Mouse (Mus musculus): ENCODE measurements around the gene Zfp592. TPM values are rescaled to one million over a fixed set of nuclear protein-coding genes. Genes with fewer than 3 reads are reported as not detected.

Zfp592 gene
- polyA plus RNA-seq, 1 experiment from 2014 or later: 13.2 TPM

DNA sequence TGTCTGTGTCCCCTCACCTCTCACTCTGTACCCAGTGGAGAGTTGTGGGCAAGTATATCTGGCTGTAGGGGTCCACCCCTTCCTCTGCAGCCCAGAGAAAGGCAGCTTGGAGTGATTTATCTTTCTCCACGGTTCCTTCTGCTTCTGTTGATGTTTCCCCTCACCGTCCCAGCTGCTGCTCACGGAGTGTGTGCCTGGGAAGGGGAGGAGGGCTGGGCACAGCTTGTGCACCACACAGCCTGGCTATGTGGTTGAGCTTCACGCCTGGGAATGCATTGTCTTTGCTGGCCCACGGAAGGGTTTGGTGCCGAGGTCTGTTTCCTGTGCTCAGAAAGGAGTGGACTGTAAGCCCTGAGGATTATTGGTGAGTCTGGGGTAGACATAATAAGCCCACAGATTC, 73.2 kb downstream of the Zfp592 start:
- no peak overlapping the region for H3K27ac ChIP-seq
- H3K36me3 ChIP-seq (replicated peaks): no peaks in the 10 kb centered on the region
- no peaks in the 10 kb centered on the region for H3K9me3 ChIP-seq
- H3K9ac ChIP-seq: no peak overlapping the region
- ATAC-seq (replicated peaks): no peak
- no peak overlapping the region for H3K4me3 ChIP-seq
- no peak overlapping the region for H3K4me2 ChIP-seq
- no peaks in the 10 kb centered on the region for H3K4me1 ChIP-seq
- H3K27me3 ChIP-seq (replicated peaks): no peaks in the 10 kb centered on the region
- WGBS: 62% methylated on average over 6 of the region's 6 CpGs

DNA sequence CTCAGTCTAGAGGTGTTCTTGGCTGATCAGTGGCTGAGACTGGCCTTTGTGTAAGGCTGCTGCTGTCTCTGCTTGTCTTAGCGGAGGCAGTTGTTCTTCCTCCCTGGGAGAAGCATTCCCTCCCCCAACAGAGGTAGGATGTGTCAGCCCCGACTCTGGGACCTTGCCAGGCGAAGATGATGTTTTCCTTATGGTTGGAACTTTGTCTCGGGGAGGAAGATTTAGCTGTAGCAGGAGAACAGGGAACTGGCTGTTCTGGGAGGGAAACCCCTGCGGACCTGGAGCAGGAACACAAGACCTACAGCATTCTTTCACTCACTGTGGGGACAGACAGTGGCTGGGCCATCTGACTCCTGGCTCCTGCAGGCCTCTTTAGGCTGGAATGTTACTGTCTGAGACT, 79.0 kb downstream of the Zfp592 start:
- H3K9ac ChIP-seq: no peak overlapping the region
- H3K4me1 ChIP-seq: no peaks in the 10 kb centered on the region
- H3K27me3 ChIP-seq (replicated peaks): no peaks in the 10 kb centered on the region
- H3K4me2 ChIP-seq: no peak overlapping the region
- no peak overlapping the region for H3K4me3 ChIP-seq
- H3K9me3 ChIP-seq: no peaks in the 10 kb centered on the region
- no peaks in the 10 kb centered on the region for H3K36me3 ChIP-seq (replicated peaks)
- no peak for ATAC-seq (replicated peaks)
- WGBS: 60% methylated on average over 5 of the region's 5 CpGs
- H3K27ac ChIP-seq: no peak overlapping the region

DNA sequence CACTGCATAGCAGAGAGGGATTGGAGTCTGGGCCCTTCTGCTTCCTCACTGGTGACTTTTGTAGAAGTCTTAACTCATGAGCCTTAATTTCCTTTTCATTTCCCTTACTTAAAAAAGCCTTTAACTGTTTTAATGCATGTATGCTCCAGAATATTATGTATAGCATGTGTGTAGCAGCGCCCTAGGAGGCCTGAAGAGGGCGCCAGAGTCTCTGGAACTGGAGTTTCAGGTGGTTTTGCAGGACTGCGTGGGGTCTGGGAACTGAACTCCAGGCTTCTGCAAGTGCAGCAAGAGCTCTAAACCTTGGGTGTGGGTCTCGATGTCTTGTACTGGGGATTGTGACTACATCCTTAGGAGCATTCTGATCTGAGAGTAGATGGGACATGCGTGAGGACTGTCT, 79.8 kb downstream of the Zfp592 start:
- no peak overlapping the region for H3K27ac ChIP-seq

DNA sequence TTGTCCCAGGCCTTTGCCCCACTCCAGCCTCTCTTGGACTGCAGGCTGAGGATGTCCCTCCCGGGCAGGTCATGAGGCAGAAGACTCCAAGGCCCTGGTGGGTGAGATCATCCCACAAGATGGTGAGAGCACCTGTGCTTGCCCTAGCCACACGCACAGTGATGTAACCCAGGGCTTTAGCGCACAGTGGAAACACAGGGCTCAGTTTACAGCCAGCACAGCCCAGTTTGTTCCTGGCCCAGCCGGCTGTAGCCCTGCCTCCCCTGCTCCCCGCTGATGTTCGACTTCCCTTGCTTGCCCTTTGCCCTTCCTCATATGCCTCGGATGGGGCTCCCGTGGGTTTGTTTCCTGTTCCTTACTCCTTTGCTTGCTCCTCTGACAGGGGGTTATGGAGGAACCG, 81.1 kb downstream of the Zfp592 start:
- no peak overlapping the region for H3K27ac ChIP-seq
- no peaks in the 10 kb centered on the region for H3K4me1 ChIP-seq
- H3K9ac ChIP-seq: no peak overlapping the region
- H3K4me3 ChIP-seq: no peak overlapping the region
- H3K4me2 ChIP-seq: no peak overlapping the region
- no peaks in the 10 kb centered on the region for H3K9me3 ChIP-seq
- H3K27me3 ChIP-seq (replicated peaks): no peaks in the 10 kb centered on the region
- WGBS: 74% methylated on average over 9 of the region's 9 CpGs
- no peaks in the 10 kb centered on the region for H3K36me3 ChIP-seq (replicated peaks)
- ATAC-seq (replicated peaks): no peak

More for the DNA sequence above, 79.8 kb downstream of the Zfp592 start:
- WGBS: 81% methylated on average over 5 of the region's 5 CpGs
- H3K4me1 ChIP-seq: no peaks in the 10 kb centered on the region
- H3K9ac ChIP-seq: no peak overlapping the region
- no peak overlapping the region for H3K4me3 ChIP-seq
- no peaks in the 10 kb centered on the region for H3K9me3 ChIP-seq
- no peaks in the 10 kb centered on the region for H3K27me3 ChIP-seq (replicated peaks)
- no peak for ATAC-seq (replicated peaks)
- H3K4me2 ChIP-seq: no peak overlapping the region
- no peaks in the 10 kb centered on the region for H3K36me3 ChIP-seq (replicated peaks)

DNA sequence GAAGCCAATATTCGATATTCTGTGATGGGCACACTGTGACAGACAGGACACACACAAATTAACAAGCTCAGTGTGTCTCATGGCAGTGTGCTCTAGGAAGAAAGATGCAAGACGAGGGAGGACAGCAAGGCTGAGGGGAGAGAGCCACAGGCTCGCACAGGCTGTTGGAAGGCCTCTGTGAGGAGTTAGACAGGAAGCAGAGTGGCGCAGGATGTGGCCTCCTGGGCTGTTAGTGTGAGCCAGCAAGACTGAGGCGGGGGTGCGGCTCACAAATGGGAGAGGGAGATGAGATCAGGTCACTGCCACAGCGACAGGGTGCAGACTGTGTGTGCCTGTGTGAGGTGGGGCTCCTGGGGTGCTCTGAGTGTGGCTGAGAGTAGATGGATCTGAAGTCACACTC, 81.8 kb downstream of the Zfp592 start:
- H3K9ac ChIP-seq: no peak overlapping the region
- H3K4me2 ChIP-seq: no peak overlapping the region
- H3K27me3 ChIP-seq (replicated peaks): no peaks in the 10 kb centered on the region
- ATAC-seq (replicated peaks): no peak
- no peaks in the 10 kb centered on the region for H3K4me1 ChIP-seq
- no peak overlapping the region for H3K27ac ChIP-seq
- no peaks in the 10 kb centered on the region for H3K36me3 ChIP-seq (replicated peaks)
- H3K4me3 ChIP-seq: no peak overlapping the region
- 72% methylated on average over 7 of the region's 7 CpGs for WGBS
- no peaks in the 10 kb centered on the region for H3K9me3 ChIP-seq

DNA sequence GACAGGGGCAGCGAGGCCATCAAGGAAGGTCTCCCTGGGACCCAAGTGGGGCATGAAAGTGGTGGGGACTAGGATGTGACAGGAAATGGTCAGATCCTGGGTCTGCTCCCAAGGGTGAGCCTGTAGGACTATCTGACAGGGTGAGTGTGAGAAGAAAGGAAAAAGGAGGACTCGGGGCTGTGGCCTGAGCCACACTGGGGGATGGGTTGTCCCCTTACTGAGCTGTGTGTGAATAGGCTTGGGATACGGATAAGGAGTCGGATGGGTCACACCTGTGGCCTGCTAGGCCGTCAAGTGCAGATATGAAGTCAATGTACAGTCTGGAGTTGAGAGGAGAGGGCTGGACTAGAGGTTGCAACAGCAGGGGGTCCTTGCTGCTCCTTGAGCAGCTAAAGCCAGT, 82.3 kb downstream of the Zfp592 start:
- Histone ChIP-seq H3K9ac (no peak overlapping the region), H3K27ac (no peak overlapping the region), H3K4me1 (no peaks in the 10 kb centered on the region), H3K36me3 (replicated peaks) (no peaks in the 10 kb centered on the region), H3K27me3 (replicated peaks) (no peaks in the 10 kb centered on the region), H3K4me2 (no peak overlapping the region), H3K9me3 (no peaks in the 10 kb centered on the region), H3K4me3 (no peak overlapping the region)
- 88% methylated on average over 5 of the region's 5 CpGs for WGBS
- no peak for ATAC-seq (replicated peaks)

DNA sequence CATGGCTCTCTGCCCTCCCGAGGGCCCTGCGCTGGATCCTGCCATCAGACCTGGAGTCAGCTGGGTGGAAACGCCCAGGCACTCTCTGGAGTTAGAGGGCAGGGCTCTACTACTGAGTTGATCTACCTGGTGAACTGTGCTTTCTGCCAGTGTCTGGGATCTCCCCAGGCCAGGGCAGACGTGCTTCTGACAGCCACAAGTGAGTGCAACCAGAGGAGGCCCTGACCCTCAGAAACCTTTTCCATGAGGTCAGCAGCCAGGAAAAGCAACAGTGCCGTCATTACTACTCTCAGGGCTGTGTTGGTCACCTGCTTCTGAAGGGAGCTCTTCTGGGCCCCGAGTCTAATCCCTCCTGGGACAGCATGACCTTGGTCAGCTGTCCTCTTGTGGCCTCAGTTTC, 83.5 kb downstream of the Zfp592 start:
- no peak for ATAC-seq (replicated peaks)

DNA sequence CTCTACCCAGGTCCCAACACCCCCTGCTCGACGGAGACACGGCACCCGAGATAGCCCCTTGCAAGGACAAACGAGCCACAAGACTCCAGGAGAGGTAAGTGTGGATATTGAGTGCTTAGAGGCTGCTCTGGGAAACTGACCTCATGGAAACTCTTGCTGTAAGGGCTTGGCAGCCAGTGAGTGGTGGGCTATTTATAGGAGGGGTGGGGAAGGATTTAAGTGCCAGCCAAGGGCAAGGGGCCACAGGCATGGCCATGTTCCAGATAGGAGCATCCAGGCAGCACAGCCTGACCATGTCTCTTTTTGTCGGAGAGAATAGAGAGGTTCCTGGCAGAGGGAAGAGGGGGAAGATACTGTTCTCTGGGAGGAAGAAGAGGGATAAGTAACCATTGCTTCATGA, 85.3 kb downstream of the Zfp592 start:
- 0 out of 2 replicates have a peak, but pooled peaks cover 3% of the 10 kb centered on the region for H3K4me1 ChIP-seq
- no peak overlapping the region for H3K4me3 ChIP-seq
- no peak for ATAC-seq (replicated peaks)
- H3K27me3 ChIP-seq (replicated peaks): no peaks in the 10 kb centered on the region
- no peaks in the 10 kb centered on the region for H3K36me3 ChIP-seq (replicated peaks)
- no peak overlapping the region for H3K4me2 ChIP-seq
- no peak overlapping the region for H3K27ac ChIP-seq
- 89% methylated on average over 6 of the region's 6 CpGs for WGBS
- H3K9me3 ChIP-seq: no peaks in the 10 kb centered on the region
- no peak overlapping the region for H3K9ac ChIP-seq

More for the DNA sequence above, 83.5 kb downstream of the Zfp592 start:
- H3K4me3 ChIP-seq: no peak overlapping the region
- H3K9me3 ChIP-seq: no peaks in the 10 kb centered on the region
- 85% methylated on average over 6 of the region's 6 CpGs for WGBS
- no peak overlapping the region for H3K4me2 ChIP-seq
- no peak overlapping the region for H3K9ac ChIP-seq
- no peaks in the 10 kb centered on the region for H3K27me3 ChIP-seq (replicated peaks)
- H3K27ac ChIP-seq: no peak overlapping the region
- no peaks in the 10 kb centered on the region for H3K36me3 ChIP-seq (replicated peaks)
- 0 out of 2 replicates have a peak, but pooled peaks cover 3% of the 10 kb centered on the region for H3K4me1 ChIP-seq

DNA sequence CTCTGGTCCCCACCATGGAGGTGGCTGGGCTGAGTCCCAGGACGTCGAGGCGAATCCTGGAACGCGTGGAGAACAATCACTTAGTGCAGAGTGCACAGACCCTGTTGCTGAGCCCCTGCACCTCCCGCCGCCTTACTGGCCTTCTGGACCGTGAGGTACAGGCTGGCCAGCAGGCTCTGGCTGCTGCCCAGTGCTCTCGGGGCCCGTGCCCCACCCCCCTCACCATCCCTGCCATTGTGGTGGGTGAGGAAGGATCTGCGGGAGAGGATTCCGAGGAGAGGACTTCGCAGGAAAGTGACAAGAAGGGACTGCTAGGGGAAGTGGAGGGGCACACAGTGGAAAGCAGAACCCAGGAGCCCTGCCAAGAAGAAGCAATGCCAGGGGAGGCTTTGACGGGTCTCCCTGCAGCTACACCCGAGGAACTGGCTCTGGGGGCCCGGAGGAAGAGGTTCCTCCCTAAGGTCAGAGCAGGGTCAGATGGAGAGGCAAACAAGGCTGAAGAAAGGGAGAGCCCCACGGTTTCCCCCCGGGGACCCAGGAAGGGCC, 100.0 kb downstream of the Zfp592 start:
- no peak for ATAC-seq (replicated peaks)
- Histone ChIP-seq H3K36me3 (replicated peaks) (no peaks in the 10 kb centered on the region), H3K27me3 (replicated peaks) (no peaks in the 10 kb centered on the region), H3K9ac (no peak overlapping the region), H3K4me3 (no peak overlapping the region), H3K4me1 (no peaks in the 10 kb centered on the region), H3K9me3 (no peaks in the 10 kb centered on the region), H3K4me2 (no peak overlapping the region), H3K27ac (no peak overlapping the region)
- WGBS: 53% methylated on average over 18 of the region's 18 CpGs

DNA sequence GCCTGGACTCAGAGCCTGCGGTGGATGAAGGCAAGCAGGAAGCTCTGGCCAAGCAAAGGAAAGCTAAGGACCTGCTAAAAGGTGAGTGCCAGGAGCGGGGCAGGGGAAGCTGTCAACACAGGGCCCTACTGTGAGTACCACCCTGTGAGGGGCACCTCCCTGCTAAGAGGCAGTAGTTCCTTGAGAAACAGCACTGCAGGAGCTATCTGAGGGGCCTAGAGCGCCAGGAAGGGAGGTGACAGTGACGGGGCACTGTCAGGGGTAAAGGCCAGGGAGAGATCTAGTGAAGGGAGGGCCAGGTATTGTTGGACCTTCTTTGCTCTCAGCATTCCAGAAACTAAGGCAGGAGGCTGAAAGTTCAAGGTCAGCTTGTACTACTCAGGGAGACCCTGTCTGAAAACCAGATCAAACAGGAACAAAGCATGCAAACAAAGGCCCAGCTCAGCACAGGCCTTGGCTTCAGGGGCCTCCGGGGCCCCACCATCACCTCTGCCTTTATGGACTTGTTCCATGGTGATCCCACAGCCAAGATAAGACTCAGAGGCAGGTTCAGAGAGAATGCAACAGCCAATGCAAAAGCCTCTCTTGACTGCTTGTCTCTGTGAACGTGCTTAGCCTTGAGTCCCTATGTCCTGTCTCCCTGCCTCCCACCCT, 100.8 kb downstream of the Zfp592 start:
- no peak overlapping the region for H3K27ac ChIP-seq
- H3K9me3 ChIP-seq: no peaks in the 10 kb centered on the region
- H3K4me2 ChIP-seq: no peak overlapping the region
- no peaks in the 10 kb centered on the region for H3K4me1 ChIP-seq
- no peak for ATAC-seq (replicated peaks)
- WGBS: 69% methylated on average over 6 of the region's 6 CpGs
- H3K36me3 ChIP-seq (replicated peaks): no peaks in the 10 kb centered on the region
- H3K4me3 ChIP-seq: no peak overlapping the region
- H3K27me3 ChIP-seq (replicated peaks): no peaks in the 10 kb centered on the region
- H3K9ac ChIP-seq: no peak overlapping the region

Other genes with a start within 250 kb of the Zfp592 start
- gene Iqgap1, start 167.7 kb upstream of the Zfp592 start, polyA plus RNA-seq (2015; fragmentation: Nextera tagmentation; extraction: Ambion mirVana): 22.0 and 22.1 TPM in 2 replicates
- 4.8 and 4.9 TPM in 2 replicates for gene Zscan2, start 132.8 kb upstream of the Zfp592 start, polyA plus RNA-seq (2015; fragmentation: Nextera tagmentation; extraction: Ambion mirVana)
- gene Wdr73, start 92.4 kb upstream of the Zfp592 start, polyA plus RNA-seq (2015; fragmentation: Nextera tagmentation; extraction: Ambion mirVana): 38.5 and 40.3 TPM in 2 replicates
- 5.2 and 7.2 TPM in 2 replicates for gene Nmb, start 88.6 kb upstream of the Zfp592 start, polyA plus RNA-seq (2015; fragmentation: Nextera tagmentation; extraction: Ambion mirVana)
- 147 and 163 TPM in 2 replicates for gene Sec11a, start 45.9 kb upstream of the Zfp592 start, polyA plus RNA-seq (2015; fragmentation: Nextera tagmentation; extraction: Ambion mirVana)
- 0.10 and 0.13 TPM in 2 replicates for gene Alpk3, start 63.9 kb downstream of the Zfp592 start, polyA plus RNA-seq (2015; fragmentation: Nextera tagmentation; extraction: Ambion mirVana)
- gene Slc28a1, start 121.1 kb downstream of the Zfp592 start, polyA plus RNA-seq (2015; fragmentation: Nextera tagmentation; extraction: Ambion mirVana): not detected in 2 replicates
- gene Pde8a, start 219.9 kb downstream of the Zfp592 start, polyA plus RNA-seq (2015; fragmentation: Nextera tagmentation; extraction: Ambion mirVana): 2.2 and 2.3 TPM in 2 replicates